Mouse (Mus musculus): ENCODE results near the gene Otof.

DNA sequence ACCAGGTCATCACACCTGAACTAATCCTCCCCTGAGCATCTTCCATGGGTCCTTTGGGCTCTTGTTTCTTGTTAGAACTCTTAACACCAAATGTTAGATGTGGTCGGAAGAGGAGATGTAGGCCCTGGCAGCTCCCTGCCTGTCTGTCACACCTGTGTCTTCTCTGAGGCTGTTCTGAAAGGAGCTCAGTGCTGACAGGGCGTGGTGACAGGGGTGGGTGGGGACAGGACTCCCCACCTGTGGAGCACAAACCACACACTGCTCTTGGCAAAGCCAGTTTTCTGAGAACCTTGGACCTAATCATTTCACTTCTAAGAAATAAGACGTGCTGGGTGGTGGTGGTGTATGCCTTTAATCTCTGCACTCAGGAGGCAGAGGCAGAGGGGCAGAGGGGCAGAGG is 108.1 kb downstream of the Otof start:
- TF ChIP-seq POLR2A (IDR thresholded peaks at IDR 0.05; ENCODE audit: low read depth, low read length) (no peak), CTCF (conservative IDR thresholded peaks at IDR 0.05; ENCODE audit: insufficient read depth, insufficient read length, low read depth, low read length) (no peak)
